Mouse (Mus musculus): ENCODE measurements at regions not wholly inside any gene's neighbourhood (a gene's known extent, or its start where the extent isn't known, plus 50 kb on each side); places are given as distances from the start of the nearest gene placed in this dataset.

DNA sequence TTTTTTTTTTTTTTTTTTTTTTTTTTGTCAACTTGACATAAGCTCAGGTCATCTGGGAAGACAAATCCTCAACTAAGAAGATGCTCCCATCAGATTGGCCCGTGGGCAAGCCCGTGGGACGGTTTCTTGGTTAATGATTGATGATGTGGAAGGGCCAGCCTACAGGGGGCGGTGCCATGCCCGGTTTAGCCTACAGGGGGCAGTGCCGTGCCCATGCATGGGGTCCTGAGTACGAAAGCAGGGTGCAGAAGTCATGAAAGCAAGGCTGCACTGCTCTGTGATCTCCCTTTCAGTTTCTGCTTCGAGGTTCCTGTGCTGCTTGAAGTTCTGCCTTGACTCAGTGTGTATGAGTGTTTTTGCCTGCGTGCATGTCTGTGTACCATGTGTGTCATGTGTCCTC is 127.7 kb upstream of the Lhx8 start:
- Histone ChIP-seq H3K27ac (ENCODE audit: low read depth, low read length) (no peak overlapping the region), H3K9ac (replicated peaks; ENCODE audit: low read length, poor library complexity, severe bottlenecking) (no peak overlapping the region), H3K36me3 (ENCODE audit: insufficient read depth, low read length) (no peaks in the 10 kb centered on the region), H3K4me3 (ENCODE audit: low read depth, low read length) (no peak overlapping the region), H3K27me3 (ENCODE audit: insufficient read depth, low read length) (no peaks in the 10 kb centered on the region), H3K4me1 (ENCODE audit: insufficient read depth, low read length) (no peaks in the 10 kb centered on the region), H3K9me3 (ENCODE audit: low read length) (no peaks in the 10 kb centered on the region), H3K4me2 (ENCODE audit: low read depth, low read length, poor library complexity, severe bottlenecking) (no peak overlapping the region)
- ATAC-seq (ENCODE audit: low FRiP score) (no peak), DNase-seq (ENCODE audit: low spot score) (no peak)
- whole genome bisulfite sequencing = 83% methylated on average over 9 of the region's 9 CpGs
- peak; percentile 16; the same call in 1 of the 2 replicates for TF ChIP-seq CTCF (IDR thresholded peaks at IDR 0.05)

DNA sequence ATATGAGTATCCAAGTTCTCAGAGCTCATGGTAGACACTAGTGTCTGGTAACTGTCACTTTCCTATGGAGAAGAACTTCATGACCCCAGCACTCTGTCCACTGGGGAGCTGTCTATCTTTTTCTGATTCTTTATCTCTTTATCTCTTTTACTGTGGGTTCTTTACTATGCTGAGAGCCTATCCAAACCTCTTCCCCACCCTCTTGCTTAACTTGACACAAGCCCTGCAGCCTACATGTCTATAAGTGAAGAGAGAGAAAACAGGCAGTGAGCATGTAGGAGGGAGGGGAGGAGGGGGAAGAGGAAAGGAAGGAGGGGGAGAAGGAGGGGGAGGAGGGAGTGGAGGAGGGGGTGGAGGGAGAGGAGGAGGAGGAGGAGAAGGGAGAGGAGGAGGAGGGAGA is 122.6 kb upstream of the Lhx8 start:
- TF ChIP-seq CTCF (IDR thresholded peaks at IDR 0.05) = no peak
- Histone ChIP-seq H3K4me1 (ENCODE audit: insufficient read depth, low read length) (no peaks in the 10 kb centered on the region), H3K9me3 (ENCODE audit: low read length) (no peaks in the 10 kb centered on the region), H3K27me3 (ENCODE audit: insufficient read depth, low read length) (no peaks in the 10 kb centered on the region), H3K27ac (ENCODE audit: low read depth, low read length) (no peak overlapping the region), H3K4me2 (ENCODE audit: low read depth, low read length, poor library complexity, severe bottlenecking) (no peak overlapping the region), H3K36me3 (ENCODE audit: insufficient read depth, low read length) (no peaks in the 10 kb centered on the region), H3K9ac (replicated peaks; ENCODE audit: low read length, poor library complexity, severe bottlenecking) (no peak overlapping the region), H3K4me3 (ENCODE audit: low read depth, low read length) (no peak overlapping the region)
- no peak for DNase-seq (ENCODE audit: low spot score)
- no peak for ATAC-seq (ENCODE audit: low FRiP score)

GRCm38 (mm10) chr3:154452585-154452984 is 122.1 kb upstream of the Lhx8 start:
- DNase-seq (ENCODE audit: low spot score) (no peak), ATAC-seq (ENCODE audit: low FRiP score) (no peak)
- H3K27me3 ChIP-seq (ENCODE audit: insufficient read depth, low read length) = no peaks in the 10 kb centered on the region
- H3K4me2 ChIP-seq (ENCODE audit: low read depth, low read length, poor library complexity, severe bottlenecking) = no peak overlapping the region
- WGBS = 87% methylated on average over 6 of the region's 6 CpGs
- no peak overlapping the region for H3K27ac ChIP-seq (ENCODE audit: low read depth, low read length)
- no peaks in the 10 kb centered on the region for H3K9me3 ChIP-seq (ENCODE audit: low read length)
- H3K4me3 ChIP-seq (ENCODE audit: low read depth, low read length) = no peak overlapping the region
- no peaks in the 10 kb centered on the region for H3K4me1 ChIP-seq (ENCODE audit: insufficient read depth, low read length)
- H3K9ac ChIP-seq (replicated peaks; ENCODE audit: low read length, poor library complexity, severe bottlenecking) = no peak overlapping the region
- no peak for TF ChIP-seq CTCF (IDR thresholded peaks at IDR 0.05)
- no peaks in the 10 kb centered on the region for H3K36me3 ChIP-seq (ENCODE audit: insufficient read depth, low read length)

DNA sequence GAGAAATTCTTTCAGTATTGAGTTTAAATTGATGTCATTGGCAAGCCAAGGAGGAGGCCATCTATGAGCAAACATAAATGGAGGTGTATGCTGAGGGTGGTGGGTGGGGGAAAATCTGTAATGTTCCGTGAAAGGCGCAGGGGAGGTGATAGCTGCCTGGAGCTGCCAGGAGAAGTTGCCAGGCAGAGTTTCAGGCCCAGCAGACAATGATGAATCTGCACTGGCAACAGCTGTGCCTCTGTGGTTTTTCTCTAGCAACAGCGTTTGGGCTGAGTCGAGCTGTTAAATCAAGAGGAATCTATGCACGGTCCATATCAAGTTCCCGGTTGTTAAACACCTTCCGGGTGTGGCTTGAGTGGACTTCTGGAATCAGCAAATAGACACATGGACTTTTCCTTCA is 120.7 kb upstream of the Lhx8 start:
- H3K27ac ChIP-seq (ENCODE audit: low read depth, low read length) = no peak overlapping the region
- 84% methylated on average over 7 of the region's 7 CpGs for WGBS
- no peaks in the 10 kb centered on the region for H3K9me3 ChIP-seq (ENCODE audit: low read length)
- no peak for ATAC-seq (ENCODE audit: low FRiP score)
- no peak for TF ChIP-seq CTCF (IDR thresholded peaks at IDR 0.05)
- no peaks in the 10 kb centered on the region for H3K27me3 ChIP-seq (ENCODE audit: insufficient read depth, low read length)
- H3K36me3 ChIP-seq (ENCODE audit: insufficient read depth, low read length) = no peaks in the 10 kb centered on the region
- no peak for DNase-seq (ENCODE audit: low spot score)
- H3K9ac ChIP-seq (replicated peaks; ENCODE audit: low read length, poor library complexity, severe bottlenecking) = no peak overlapping the region
- H3K4me2 ChIP-seq (ENCODE audit: low read depth, low read length, poor library complexity, severe bottlenecking) = no peak overlapping the region
- no peaks in the 10 kb centered on the region for H3K4me1 ChIP-seq (ENCODE audit: insufficient read depth, low read length)
- no peak overlapping the region for H3K4me3 ChIP-seq (ENCODE audit: low read depth, low read length)

DNA sequence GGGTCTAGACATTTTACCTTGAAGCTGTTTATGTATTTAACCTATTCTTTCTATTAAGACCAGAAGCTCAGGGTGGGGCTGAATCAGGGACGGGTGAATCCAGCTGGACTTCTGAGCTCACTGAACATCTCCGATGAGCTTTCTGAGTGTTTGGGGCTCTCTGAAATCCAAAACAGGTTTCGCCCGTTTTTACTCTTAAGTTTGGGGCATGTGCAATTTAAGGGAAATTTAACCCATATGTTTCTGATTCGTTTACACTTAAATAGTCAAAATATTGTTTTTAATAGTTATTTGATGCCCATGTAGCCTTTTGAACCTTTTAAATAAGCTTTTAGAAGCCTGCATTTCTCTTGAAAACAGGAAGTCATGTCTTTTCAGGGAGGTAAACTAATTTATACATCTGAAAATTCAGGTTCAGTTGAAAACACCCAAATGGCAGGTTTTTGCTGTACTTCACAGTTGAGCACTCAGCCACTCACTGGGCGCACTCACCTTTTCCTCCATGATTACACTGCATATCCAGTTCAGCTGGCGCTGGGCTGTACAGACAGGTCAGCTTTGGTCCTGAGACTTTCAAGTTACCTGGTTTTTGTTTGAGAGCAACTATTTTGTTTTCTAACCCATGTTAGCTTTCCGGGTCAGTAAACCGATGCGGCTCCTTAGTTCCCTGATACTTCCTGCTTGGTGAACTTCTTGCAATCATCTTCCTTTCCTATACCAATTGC is 113.1 kb upstream of the Lhx8 start:
- H3K4me1 ChIP-seq (ENCODE audit: insufficient read depth, low read length) = no peaks in the 10 kb centered on the region
- H3K4me3 ChIP-seq (ENCODE audit: low read depth, low read length) = no peak overlapping the region
- ATAC-seq (ENCODE audit: low FRiP score) (no peak), DNase-seq (ENCODE audit: low spot score) (no peak)
- H3K36me3 ChIP-seq (ENCODE audit: insufficient read depth, low read length) = no peaks in the 10 kb centered on the region
- no peak overlapping the region for H3K27ac ChIP-seq (ENCODE audit: low read depth, low read length)
- 86% methylated on average over 10 of the region's 10 CpGs for WGBS
- H3K27me3 ChIP-seq (ENCODE audit: insufficient read depth, low read length) = no peaks in the 10 kb centered on the region
- no peak overlapping the region for H3K4me2 ChIP-seq (ENCODE audit: low read depth, low read length, poor library complexity, severe bottlenecking)
- H3K9me3 ChIP-seq (ENCODE audit: low read length) = no peaks in the 10 kb centered on the region
- H3K9ac ChIP-seq (replicated peaks; ENCODE audit: low read length, poor library complexity, severe bottlenecking) = no peak overlapping the region
- no peak for TF ChIP-seq CTCF (IDR thresholded peaks at IDR 0.05)

- Histone ChIP-seq H3K9me3 (ENCODE audit: low read length) (no peaks in the 10 kb centered on the region), H3K36me3 (ENCODE audit: insufficient read depth, low read length) (no peaks in the 10 kb centered on the region), H3K27ac (ENCODE audit: low read depth, low read length) (no peak overlapping the region), H3K4me1 (ENCODE audit: insufficient read depth, low read length) (no peaks in the 10 kb centered on the region), H3K4me3 (ENCODE audit: low read depth, low read length) (no peak overlapping the region), H3K27me3 (ENCODE audit: insufficient read depth, low read length) (no peaks in the 10 kb centered on the region), H3K4me2 (ENCODE audit: low read depth, low read length, poor library complexity, severe bottlenecking) (no peak overlapping the region), H3K9ac (replicated peaks; ENCODE audit: low read length, poor library complexity, severe bottlenecking) (no peak overlapping the region)
- DNase-seq (ENCODE audit: low spot score) (peak; percentile 12), ATAC-seq (ENCODE audit: low FRiP score) (no peak)
- no peak for TF ChIP-seq CTCF (IDR thresholded peaks at IDR 0.05)
Observed at GRCm38 (mm10) chr3:154441454-154441853, 111.0 kb upstream of the Lhx8 start.
